Mouse (Mus musculus) WW6 (cell line): ENCODE results near the gene Vmn1r5.
"Not testable (repeated sequence)": the region's sequence is repeated elsewhere in the genome, so short reads cannot be mapped to it uniquely, and the experiment has no call there.

Source experiments
- DNase-seq: peaks from one replicate; pipeline ENCODE4 v3.0.0-alpha.2; 2013; ENCODE audit warnings: low read depth, low spot score

Gene Vmn1r5

GRCm38 (mm10) chr6:56969973-56970372 lies at the start of gene Vmn1r5:
Gene Vmn1r5 (plus strand): TSS chr6:56970273.
- no peak for DNase-seq

- no peak for DNase-seq
These were observed 46.7 kb upstream of the Vmn1r5 start for GRCm38 (mm10) chr6:56923331-56923725.

GRCm38 (mm10) chr6:56923726-56924707 lies 46.1 kb upstream of the Vmn1r5 start, which contains the start of the genes Nt5c3 and Vmn1r4:
Gene Nt5c3 (minus strand): TSS chr6:56923932.
Gene Vmn1r4 (plus strand): TSS chr6:56924015.
- peak; percentile 77 for DNase-seq

GRCm38 (mm10) chr6:56931648-56932415 lies 38.2 kb upstream of the Vmn1r5 start:
- DNase-seq: no peak

- no peak for DNase-seq
These were observed 37.6 kb upstream of the Vmn1r5 start for GRCm38 (mm10) chr6:56932464-56932863.

GRCm38 (mm10) chr6:56934366-56934765 lies 35.7 kb upstream of the Vmn1r5 start:
- no peak for DNase-seq

- DNase-seq: no peak
These were observed 13.6 kb upstream of the Vmn1r5 start for GRCm38 (mm10) chr6:56956436-56956835.

- no peak for DNase-seq
These were observed 26.9 kb downstream of the Vmn1r5 start, which contains the start of gene Vmn1r6 for GRCm38 (mm10) chr6:56996943-56997342. Gene Vmn1r6 (plus strand): TSS chr6:56997243.

GRCm38 (mm10) chr6:57025224-57025623 lies 55.2 kb downstream of the Vmn1r5 start, which contains the start of gene Vmn1r7:
Gene Vmn1r7 (minus strand): TSS chr6:57025324.
- not testable (repeated sequence) for DNase-seq

GRCm38 (mm10) chr6:57031984-57032383 lies 61.9 kb downstream of the Vmn1r5 start, which contains the start of gene Vmn1r8:
Gene Vmn1r8 (plus strand): TSS chr6:57032284.
- no peak for DNase-seq

GRCm38 (mm10) chr6:57034674-57035073 lies 64.6 kb downstream of the Vmn1r5 start:
- no peak for DNase-seq
